Mouse (Mus musculus) liver, embryonic 15.5 days (tissue): ENCODE results near the gene Sirt7. TPM values are rescaled to one million over a fixed set of nuclear protein-coding genes. Genes with fewer than 3 reads are reported as not detected.

Experiments used
- ATAC-seq: fragments of 200-750 bp; cut with Nextera tagmentation; 2 replicates; pipeline ENCODE4 v1.8.0; 2017; ENCODE audit warnings: moderate number of reproducible peaks, mild to moderate bottlenecking, moderate library complexity; ENCODE audit not compliant: insufficient read depth
- H3K27ac ChIP-seq: fragments of 300-500 bp; sonication (generic); replicated peaks from 2 replicates; pipeline ENCODE4 v1.5.1; 2015; ENCODE audit warnings: mild to moderate bottlenecking, inconsistent platforms
- H3K27me3 ChIP-seq: fragments of 300-500 bp; sonication (generic); 2 replicates; pipeline ENCODE4 v1.6.1; 2015; ENCODE audit warnings: mild to moderate bottlenecking, inconsistent platforms
- H3K36me3 ChIP-seq: fragments of 300-500 bp; sonication (generic); replicated peaks from 2 replicates; pipeline ENCODE4 v1.6.1; 2015; ENCODE audit warnings: moderate library complexity, mild to moderate bottlenecking, inconsistent platforms
- H3K4me1 ChIP-seq: fragments of 300-500 bp; sonication (generic); replicated peaks from 2 replicates; pipeline ENCODE4 v1.6.1; 2015; ENCODE audit warnings: inconsistent platforms
- H3K4me2 ChIP-seq: fragments of 300-500 bp; sonication (generic); 2 replicates; pipeline ENCODE4 v1.6.1; 2015; ENCODE audit warnings: moderate library complexity, mild to moderate bottlenecking, inconsistent platforms
- H3K4me3 ChIP-seq: fragments of 300-500 bp; sonication (generic); replicated peaks from 2 replicates; pipeline ENCODE4 v1.5.1; 2015; ENCODE audit warnings: mild to moderate bottlenecking, inconsistent platforms
- H3K9ac ChIP-seq: fragments of 300-500 bp; sonication (generic); 2 replicates; pipeline ENCODE4 v1.6.1; 2015; ENCODE audit warnings: moderate library complexity, mild to moderate bottlenecking, inconsistent platforms
- H3K9me3 ChIP-seq: fragments of 300-500 bp; sonication (generic); replicated peaks from 2 replicates; pipeline ENCODE4 v1.6.1; 2016; ENCODE audit warnings: inconsistent platforms
- WGBS: fragments of 180-500 bp; shearing (Covaris S2); methylation state at CpG from one replicate; pipeline ENCODE4 v1.1.7; 2015; ENCODE audit warnings: mixed read lengths; ENCODE audit not compliant: insufficient replicate concordance; 5-methylcytosine and 5-hydroxymethylcytosine counted together
- polyA plus RNA-seq: library from polyadenylated mRNA; unstranded; fragments of >200 nt; fragmentation: Nextera tagmentation; extraction: Ambion mirVana; gene quantifications from 2 replicates; pipeline ENCODE4 v1.2.1, GENCODE M21; 2015

Gene Sirt7
- polyA plus RNA-seq: 32.3 and 36.9 TPM in 2 replicates

GRCm38 (mm10) chr11:120625152-120625775 is at the start of gene Sirt7:
Gene Sirt7, minus strand, starts transcription at chr11:120625240.
- Histone ChIP-seq H3K4me1 (peaks cover 73% of the 10 kb centered on the region), H3K27me3 (no peaks in the 10 kb centered on the region), H3K36me3 (peaks cover 59% of the 10 kb centered on the region), H3K27ac (peak within 1 kb of the TSS; percentile 96), H3K9me3 (no peaks in the 10 kb centered on the region), H3K9ac (peak within 1 kb of the TSS; percentile 93), H3K4me3 (peak within 1 kb of the TSS; percentile 93), H3K4me2 (peak within 1 kb of the TSS; percentile 90)
- 12% methylated on average over 5 of the region's 5 CpGs for WGBS
- ATAC-seq: no peak

GRCm38 (mm10) chr11:120673594-120674122 is 48.6 kb upstream of the Sirt7 start:
- 22% methylated on average over 12 of the region's 12 CpGs for WGBS
- Histone ChIP-seq H3K36me3 (peaks cover 21% of the 10 kb centered on the region), H3K27ac (peak overlapping the region; percentile 91), H3K9ac (peak overlapping the region; percentile 73), H3K4me3 (peak overlapping the region; percentile 85), H3K9me3 (no peaks in the 10 kb centered on the region), H3K27me3 (0 out of 2 replicates have a peak, but pooled peaks cover 6% of the 10 kb centered on the region), H3K4me1 (peaks cover 42% of the 10 kb centered on the region), H3K4me2 (peak overlapping the region; percentile 91)
- ATAC-seq: peak; percentile 11

GRCm38 (mm10) chr11:120672687-120673593 is 47.9 kb upstream of the Sirt7 start, which contains the start of gene Aspscr1:
Gene Aspscr1, plus strand, starts transcription at chr11:120672973.
- 1% methylated on average over 78 of the region's 83 CpGs for WGBS
- Histone ChIP-seq H3K4me3 (peak within 1 kb of the TSS; percentile 85), H3K27ac (peak within 1 kb of the TSS; percentile 91), H3K4me1 (peaks cover 42% of the 10 kb centered on the region), H3K9ac (peak within 1 kb of the TSS; percentile 73), H3K9me3 (no peaks in the 10 kb centered on the region), H3K27me3 (0 out of 2 replicates have a peak, but pooled peaks cover 6% of the 10 kb centered on the region), H3K36me3 (peaks cover 14% of the 10 kb centered on the region), H3K4me2 (peak within 1 kb of the TSS; percentile 91)
- ATAC-seq: peak; percentile 97

- Histone ChIP-seq H3K4me3 (no peak overlapping the region), H3K4me1 (no peaks in the 10 kb centered on the region), H3K9me3 (no peaks in the 10 kb centered on the region), H3K27me3 (peaks cover 58% of the 10 kb centered on the region), H3K9ac (no peak overlapping the region), H3K4me2 (no peak overlapping the region), H3K27ac (no peak overlapping the region), H3K36me3 (no peaks in the 10 kb centered on the region)
- WGBS: 24% methylated on average over 3 of the region's 3 CpGs
- ATAC-seq: no peak
Observed at GRCm38 (mm10) chr11:120666617-120667016, 41.6 kb upstream of the Sirt7 start.

GRCm38 (mm10) chr11:120665406-120665805 is 40.4 kb upstream of the Sirt7 start:
- Histone ChIP-seq H3K4me3 (no peak overlapping the region), H3K4me1 (peaks cover 10% of the 10 kb centered on the region), H3K9me3 (no peaks in the 10 kb centered on the region), H3K27me3 (peaks cover 69% of the 10 kb centered on the region), H3K4me2 (no peak overlapping the region), H3K9ac (no peak overlapping the region), H3K27ac (no peak overlapping the region), H3K36me3 (no peaks in the 10 kb centered on the region)
- WGBS: 68% methylated on average over 3 of the region's 3 CpGs
- no peak for ATAC-seq

GRCm38 (mm10) chr11:120663714-120664113 is 38.7 kb upstream of the Sirt7 start:
- Histone ChIP-seq H3K27ac (no peak overlapping the region), H3K4me1 (peaks cover 25% of the 10 kb centered on the region), H3K9me3 (no peaks in the 10 kb centered on the region), H3K27me3 (peaks cover 80% of the 10 kb centered on the region), H3K36me3 (no peaks in the 10 kb centered on the region), H3K4me2 (no peak overlapping the region), H3K9ac (no peak overlapping the region), H3K4me3 (no peak overlapping the region)
- 74% methylated on average over 5 of the region's 5 CpGs for WGBS
- ATAC-seq: no peak

- peaks cover 90% of the 10 kb centered on the region for H3K27me3 ChIP-seq
- ATAC-seq: no peak
- no peak overlapping the region for H3K4me2 ChIP-seq
- H3K4me1 ChIP-seq: peaks cover 25% of the 10 kb centered on the region
- no peak overlapping the region for H3K9ac ChIP-seq
- no peaks in the 10 kb centered on the region for H3K36me3 ChIP-seq
- H3K27ac ChIP-seq: no peak overlapping the region
- H3K9me3 ChIP-seq: no peaks in the 10 kb centered on the region
- H3K4me3 ChIP-seq: no peak overlapping the region
- 61% methylated on average over 6 of the region's 6 CpGs for WGBS
Observed at GRCm38 (mm10) chr11:120662759-120663158, 37.7 kb upstream of the Sirt7 start.

- WGBS: 1% methylated on average over 35 of the region's 35 CpGs
- ATAC-seq: no peak
Observed at GRCm38 (mm10) chr11:120661076-120661460, 36.0 kb upstream of the Sirt7 start, which contains the start of gene Notum. Gene Notum, minus strand, starts transcription at chr11:120661175.

GRCm38 (mm10) chr11:120660301-120661075 is 35.4 kb upstream of the Sirt7 start:
- Histone ChIP-seq H3K27ac (no peak overlapping the region), H3K9me3 (no peaks in the 10 kb centered on the region), H3K9ac (no peak overlapping the region), H3K4me2 (peak overlapping the region; percentile 66), H3K27me3 (peaks cover 97% of the 10 kb centered on the region), H3K4me3 (peak overlapping the region; percentile 45), H3K4me1 (peaks cover 25% of the 10 kb centered on the region), H3K36me3 (no peaks in the 10 kb centered on the region)
- under 1% methylated on average over 93 of the region's 95 CpGs for WGBS
- ATAC-seq: peak; percentile 23; the same call in 1 of the 2 replicates

More at GRCm38 (mm10) chr11:120661076-120661460, 36.0 kb upstream of the Sirt7 start, which contains the start of gene Notum:
- H3K4me3 ChIP-seq: peak within 1 kb of the TSS; percentile 45
- peaks cover 25% of the 10 kb centered on the region for H3K4me1 ChIP-seq
- no peak within 1 kb of the TSS for H3K9ac ChIP-seq
- peaks cover 98% of the 10 kb centered on the region for H3K27me3 ChIP-seq
- no peak within 1 kb of the TSS for H3K27ac ChIP-seq
- no peaks in the 10 kb centered on the region for H3K36me3 ChIP-seq
- peak within 1 kb of the TSS; percentile 66 for H3K4me2 ChIP-seq
- H3K9me3 ChIP-seq: no peaks in the 10 kb centered on the region

- H3K9me3 ChIP-seq: no peaks in the 10 kb centered on the region
- H3K36me3 ChIP-seq: no peaks in the 10 kb centered on the region
- no peak overlapping the region for H3K27ac ChIP-seq
- H3K9ac ChIP-seq: no peak overlapping the region
- H3K27me3 ChIP-seq: peaks cover 94% of the 10 kb centered on the region
- H3K4me2 ChIP-seq: peak overlapping the region; percentile 66
- ATAC-seq: 0 out of 2 replicates have a peak, but pooled peaks have one; percentile 9
- H3K4me1 ChIP-seq: peaks cover 25% of the 10 kb centered on the region
- WGBS: 3% methylated on average over 50 of the region's 50 CpGs
- H3K4me3 ChIP-seq: peak overlapping the region; percentile 45
Observed at GRCm38 (mm10) chr11:120659509-120660300, 34.7 kb upstream of the Sirt7 start.
